Mouse (Mus musculus): Measurements from ENCODE around the gene Capza2. TPM values are rescaled to one million over a fixed set of nuclear protein-coding genes. Genes with fewer than 3 reads are reported as not detected.

Capza2 gene
- 250 and 260 TPM in 2 replicates for polyA plus RNA-seq (2015; fragmentation: Nextera tagmentation; extraction: Ambion mirVana)

GRCm38 (mm10) chr6:17635615-17636284 lies at the start of gene Capza2:
TSS of gene Capza2 (plus strand) at chr6:17636234.

GRCm38 (mm10) chr6:17692647-17693046 lies 56.6 kb downstream of the Capza2 start, which contains the start of gene St7:
TSS of gene St7 (plus strand) at chr6:17692933.

Other genes with a start within 250 kb of the Capza2 start
- 1.4 and 1.5 TPM in 2 replicates for gene Met, start 172.4 kb upstream of the Capza2 start, polyA plus RNA-seq (2015; fragmentation: Nextera tagmentation; extraction: Ambion mirVana)
- gene St7, start 56.7 kb downstream of the Capza2 start, polyA plus RNA-seq (2015; fragmentation: Nextera tagmentation; extraction: Ambion mirVana) = 32.5 and 32.9 TPM in 2 replicates